Mouse (Mus musculus): ENCODE results near the gene Proz. TPM values are rescaled to one million over a fixed set of nuclear protein-coding genes. Genes with fewer than 3 reads are reported as not detected.

Gene Proz
- total and polyA plus RNA-seq, 3 experiments = 0.16 to 0.75 TPM; not detected in 1

- no peak for DNase-seq
Observed at GRCm38 (mm10) chr8:13107990-13108638, 47.4 kb downstream of the Proz start.

- DNase-seq = peak; percentile 36
Observed at GRCm38 (mm10) chr8:13108967-13109366, 48.3 kb downstream of the Proz start.

GRCm38 (mm10) chr8:13109416-13109960, 48.8 kb downstream of the Proz start:
- DNase-seq = peak; percentile 57

- DNase-seq = no peak
Observed at GRCm38 (mm10) chr8:13111917-13112316, 51.2 kb downstream of the Proz start.

- no peak for DNase-seq
Observed at GRCm38 (mm10) chr8:13113232-13113631, 52.5 kb downstream of the Proz start.

GRCm38 (mm10) chr8:13117096-13117495, 56.4 kb downstream of the Proz start:
- peak; percentile 86 for DNase-seq

GRCm38 (mm10) chr8:13118516-13118915, 57.8 kb downstream of the Proz start:
- no peak for DNase-seq

GRCm38 (mm10) chr8:13120882-13121665, 60.4 kb downstream of the Proz start:
- no peak for DNase-seq

- DNase-seq = no peak
Observed at GRCm38 (mm10) chr8:13122887-13123421, 62.2 kb downstream of the Proz start.

- DNase-seq = no peak
Observed at GRCm38 (mm10) chr8:13124897-13125296, 64.2 kb downstream of the Proz start.

Other genes starting within 250 kb of the Proz start
- 10 to 100 TPM; 24.0 to 25.4 TPM for gene Mcf2l, start 187.1 kb upstream of the Proz start, total RNA-seq (2021)
- gene Mcf2l, start 187.1 kb upstream of the Proz start, polyA plus RNA-seq (2012; rRNA removed) = 9.6 and 12.4 TPM in 2 replicates
- gene F7, start 34.9 kb upstream of the Proz start, total RNA-seq (2021) = 1 to 10 TPM in 1 of 2 experiments, under 1 TPM in 1; 0.24 to 1.8 TPM
- gene F7, start 34.9 kb upstream of the Proz start, polyA plus RNA-seq (2012; rRNA removed) = 0.12 and 0.33 TPM in 2 replicates
- 1 to 10 TPM in 1 of 2 experiments, under 1 TPM in 1; 0.66 to 4.1 TPM for gene F10, start 23.6 kb upstream of the Proz start, total RNA-seq (2021)
- 0.17 and 0.52 TPM in 2 replicates for gene F10, start 23.6 kb upstream of the Proz start, polyA plus RNA-seq (2012; rRNA removed)
- 10 to 100 TPM; 22.1 to 23.7 TPM for gene Pcid2, start 44.5 kb downstream of the Proz start, total RNA-seq (2021)
- 27.2 and 28.3 TPM in 2 replicates for gene Pcid2, start 44.5 kb downstream of the Proz start, polyA plus RNA-seq (2012; rRNA removed)
- 100 to 1,000 TPM; 108 to 127 TPM for gene Cul4a, start 44.7 kb downstream of the Proz start, total RNA-seq (2021)
- gene Cul4a, start 44.7 kb downstream of the Proz start, polyA plus RNA-seq (2012; rRNA removed) = 123 and 132 TPM in 2 replicates
- 100 to 1,000 TPM; 476 to 520 TPM for gene Lamp1, start 98.2 kb downstream of the Proz start, total RNA-seq (2021)
- gene Lamp1, start 98.2 kb downstream of the Proz start, polyA plus RNA-seq (2012; rRNA removed) = 336 and 366 TPM in 2 replicates
- gene Grtp1, start 139.7 kb downstream of the Proz start, total RNA-seq (2021) = 10 to 100 TPM; 10.8 to 16.4 TPM
- gene Grtp1, start 139.7 kb downstream of the Proz start, polyA plus RNA-seq (2012; rRNA removed) = 10.1 and 12.5 TPM in 2 replicates
- gene Adprhl1, start 193.2 kb downstream of the Proz start, total RNA-seq (2021) = 1 to 10 TPM in 1 of 2 experiments, under 1 TPM in 1; 0.93 to 5.4 TPM
- 0.38 and 2.0 TPM in 2 replicates for gene Adprhl1, start 193.2 kb downstream of the Proz start, polyA plus RNA-seq (2012; rRNA removed)
- gene Dcun1d2, start 227.2 kb downstream of the Proz start, total RNA-seq (2021) = 10 to 100 TPM; 28.3 to 36.2 TPM
- 23.3 and 24.9 TPM in 2 replicates for gene Dcun1d2, start 227.2 kb downstream of the Proz start, polyA plus RNA-seq (2012; rRNA removed)
- 10 to 100 TPM; 27.1 to 35.5 TPM for gene Tmco3, start 227.3 kb downstream of the Proz start, total RNA-seq (2021)
- gene Tmco3, start 227.3 kb downstream of the Proz start, polyA plus RNA-seq (2012; rRNA removed) = 41.1 and 44.8 TPM in 2 replicates

All from adrenal gland, adult 2 months (tissue).